Mouse (Mus musculus): ENCODE data around the gene Styxl1. TPM values are rescaled to one million over a fixed set of nuclear protein-coding genes. Genes with fewer than 3 reads are reported as not detected.

Gene Styxl1
- total RNA-seq (2021): under 1 TPM; 0.27 to 0.73 TPM
- long read RNA-seq, experiment 1, partial matches to known transcripts: 1 of 1 reads
- long read RNA-seq, experiment 1, other reads (novel, unspliced or antisense): 0 of 1 reads
- long read RNA-seq, experiment 2: 0 reads

DNA sequence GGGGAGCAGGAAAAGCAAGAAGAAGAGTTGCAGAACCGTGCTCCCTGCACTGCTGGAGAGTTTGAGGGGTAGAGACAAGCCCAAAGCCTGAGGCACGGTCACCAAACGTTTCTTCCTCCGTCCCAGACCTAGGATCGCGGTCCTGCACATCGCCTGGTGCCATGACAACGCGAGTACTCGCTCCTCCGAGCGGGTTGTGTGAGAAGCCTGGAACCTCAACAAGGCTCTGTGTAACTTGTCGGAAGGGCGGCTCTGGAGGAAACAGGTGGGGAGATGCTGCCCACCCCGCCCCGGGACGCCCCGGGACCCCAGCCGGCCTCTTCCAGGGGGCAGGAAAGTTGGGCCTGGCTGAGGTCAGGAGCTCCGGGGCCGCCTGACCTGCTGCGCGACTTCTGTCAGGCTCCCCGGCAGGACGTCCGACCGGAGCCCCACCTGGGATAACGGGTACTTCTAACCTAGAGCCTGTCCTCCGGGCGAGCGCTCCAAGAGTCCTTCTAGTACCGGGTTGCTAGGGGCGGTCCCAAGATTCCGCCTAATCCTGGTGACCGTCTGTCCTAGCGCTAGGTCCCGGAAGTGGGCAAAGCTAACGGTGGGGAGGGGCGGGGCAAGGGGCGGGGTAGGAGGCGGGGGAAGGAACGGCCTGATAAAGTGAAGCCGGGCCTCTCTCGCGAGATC is at the start of gene Styxl1:
Styxl1 (minus strand) TSS at position 590 of the 675 bp plus-strand sequence.
- no peak for DNase-seq

DNA sequence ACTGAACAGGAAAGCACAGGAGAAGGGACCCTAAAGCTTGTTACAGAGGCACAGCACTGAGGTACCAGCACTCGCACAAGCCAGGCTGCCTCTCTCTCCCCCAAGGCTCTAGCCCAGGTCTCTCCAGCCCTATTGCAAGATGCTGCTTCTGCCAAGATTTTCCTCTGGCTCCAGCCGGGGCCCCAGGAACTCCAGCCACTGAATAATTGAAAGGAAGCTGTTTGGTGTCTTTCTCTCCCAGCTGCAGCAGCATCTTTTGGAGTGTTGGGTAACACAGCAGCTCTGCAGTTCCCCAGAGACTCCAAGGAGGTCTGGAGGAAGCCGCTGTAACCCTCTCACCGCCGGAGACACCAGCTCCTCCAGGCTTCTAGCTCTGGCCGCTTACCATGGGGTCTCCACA is 48.0 kb upstream of the Styxl1 start:
- DNase-seq: no peak

DNA sequence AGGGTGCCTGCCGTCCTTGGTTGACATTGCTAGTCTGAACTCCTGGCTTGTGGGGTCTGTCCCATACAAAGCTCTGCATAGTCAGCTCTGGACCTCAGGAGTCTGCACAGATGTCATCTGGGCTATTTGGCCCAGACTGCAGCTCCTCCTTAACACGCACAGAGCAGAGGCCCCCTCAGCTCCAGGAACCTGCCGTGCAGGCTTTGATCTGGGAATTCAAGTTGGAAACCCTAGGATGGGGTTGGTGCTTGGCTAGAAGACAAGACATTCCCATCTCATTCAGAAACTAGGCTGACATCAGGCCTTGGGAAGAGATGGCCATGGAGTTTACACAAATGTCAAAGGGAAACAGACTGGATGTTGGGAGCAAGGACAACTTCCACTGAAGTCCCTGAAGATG is 46.3 kb upstream of the Styxl1 start:
- peak; percentile 20 for DNase-seq

DNA sequence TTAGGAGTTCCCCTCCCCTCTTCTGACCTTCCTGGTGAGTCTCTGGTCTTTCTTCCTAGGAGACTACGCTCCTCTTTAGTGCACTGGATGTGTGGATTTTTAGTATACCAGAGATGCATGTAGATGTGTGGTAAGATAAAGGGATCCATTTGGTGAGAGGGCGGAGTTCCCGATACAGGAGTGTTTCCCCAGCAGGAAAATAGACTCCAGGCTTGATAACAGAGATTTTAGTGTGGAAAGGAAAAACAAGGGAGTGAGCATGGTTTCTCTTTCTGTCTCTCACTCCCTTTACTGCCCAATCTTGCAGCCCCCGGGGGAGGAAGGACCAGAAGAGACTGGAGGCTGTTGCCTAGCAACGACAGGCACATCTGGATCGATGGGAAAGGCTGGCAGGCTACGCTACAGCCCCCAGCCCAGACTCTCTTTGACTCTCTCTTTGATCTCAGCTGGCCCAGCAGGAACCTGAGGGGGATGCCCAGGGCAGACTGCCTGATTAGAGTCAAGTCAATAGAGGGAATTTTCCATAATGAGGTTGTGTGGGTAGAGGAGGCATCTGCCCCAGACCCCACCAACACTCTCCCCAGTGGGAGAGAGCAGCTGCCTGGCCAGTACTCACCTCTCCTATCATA is 44.2 kb upstream of the Styxl1 start:
- DNase-seq: no peak

DNA sequence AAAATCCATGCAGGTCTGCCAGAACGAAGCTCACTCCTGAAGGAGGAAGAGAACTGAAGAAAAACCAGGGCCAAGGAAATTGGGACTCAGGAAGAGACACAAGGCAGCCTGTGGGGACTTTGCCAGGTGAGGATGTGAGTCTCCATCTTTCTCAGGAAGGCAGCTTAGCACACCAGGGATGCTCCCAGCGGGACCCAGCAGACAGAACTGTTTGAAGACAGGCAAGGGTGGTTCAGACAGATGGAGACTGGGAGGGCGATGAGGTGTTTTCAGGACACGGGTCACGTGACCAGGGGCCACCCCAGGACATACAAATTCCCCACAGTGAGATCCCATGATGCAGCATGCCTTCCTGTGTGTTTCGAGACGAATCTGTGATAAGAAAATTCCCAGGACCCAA is 40.3 kb upstream of the Styxl1 start:
- DNase-seq: no peak

DNA sequence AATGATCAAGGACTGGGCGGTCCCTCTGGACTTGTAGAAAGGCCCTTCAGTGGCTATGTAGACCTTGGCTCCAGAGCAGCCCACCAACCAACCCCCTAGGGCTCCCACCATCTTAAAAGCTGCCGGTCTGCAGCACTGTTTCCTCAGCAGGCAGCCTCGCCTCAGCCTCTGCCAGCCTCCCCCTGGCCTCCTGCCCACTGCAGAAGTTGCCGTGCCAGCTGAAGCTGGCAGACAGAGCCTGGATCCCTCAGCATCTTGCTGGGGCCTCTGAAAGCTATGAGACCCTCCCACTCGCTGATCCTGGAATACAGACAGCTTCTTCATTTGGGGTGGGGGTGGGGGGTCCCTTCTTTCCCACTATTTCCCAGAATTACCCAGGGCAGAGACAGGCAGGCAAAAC is 34.8 kb upstream of the Styxl1 start:
- peak; percentile 77 for DNase-seq

DNA sequence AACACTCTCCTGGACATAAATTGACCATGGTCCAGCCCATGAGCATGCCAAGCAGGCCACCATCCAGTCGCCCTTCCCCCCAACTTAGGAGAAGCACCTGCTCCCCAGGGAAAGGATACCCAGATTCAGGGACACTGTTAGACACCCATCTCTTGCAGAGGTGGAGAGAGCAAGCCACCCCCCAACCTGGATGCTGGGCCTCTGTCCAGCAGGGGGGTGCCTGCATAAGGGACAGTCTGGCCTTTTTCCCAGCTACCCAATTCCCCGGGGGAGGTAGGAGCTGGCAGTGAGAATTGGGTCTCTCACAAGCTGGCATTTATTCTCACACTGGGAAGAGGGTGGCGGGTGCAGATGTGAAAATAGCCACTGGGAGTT is 29.1 kb upstream of the Styxl1 start:
- DNase-seq: peak; percentile 33

DNA sequence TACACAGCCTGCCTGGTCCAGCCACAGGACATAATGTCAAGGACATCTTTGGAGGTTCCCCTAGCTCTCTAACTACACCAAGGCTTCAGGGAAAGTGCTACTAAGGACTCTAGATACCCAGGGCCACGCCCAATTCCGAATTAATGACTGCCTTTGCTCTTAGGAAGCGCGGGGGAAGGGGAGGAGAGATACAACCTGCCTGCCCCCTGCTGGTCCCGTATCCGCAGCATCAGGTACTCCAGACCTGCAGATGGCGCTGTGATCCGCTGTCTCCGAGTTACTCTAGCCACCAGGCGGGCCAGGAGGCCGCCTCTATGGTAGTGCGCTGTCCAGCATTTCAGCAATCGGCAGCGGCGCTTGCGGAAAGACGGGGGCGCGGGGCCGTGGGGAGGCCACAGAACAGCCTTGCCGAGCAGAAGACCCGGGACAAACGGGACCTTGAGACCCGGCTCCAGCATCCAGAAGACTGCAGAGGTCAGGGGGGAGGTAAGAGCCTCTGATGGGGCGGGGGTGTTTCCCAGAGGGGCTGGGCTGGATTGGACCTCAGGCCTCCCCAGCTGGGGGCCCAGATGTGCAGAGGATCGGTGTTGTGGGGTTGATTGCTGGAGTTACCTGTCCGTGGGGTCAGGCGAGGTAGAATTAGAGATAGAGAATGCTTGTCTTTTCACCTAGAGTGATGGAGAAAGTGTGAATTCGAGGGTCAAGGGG is 28.5 kb upstream of the Styxl1 start, which contains the start of gene Srrm3:
Srrm3 (plus strand) TSS at position 336 of the 708 bp plus-strand sequence.
- DNase-seq: peak; percentile 96

DNA sequence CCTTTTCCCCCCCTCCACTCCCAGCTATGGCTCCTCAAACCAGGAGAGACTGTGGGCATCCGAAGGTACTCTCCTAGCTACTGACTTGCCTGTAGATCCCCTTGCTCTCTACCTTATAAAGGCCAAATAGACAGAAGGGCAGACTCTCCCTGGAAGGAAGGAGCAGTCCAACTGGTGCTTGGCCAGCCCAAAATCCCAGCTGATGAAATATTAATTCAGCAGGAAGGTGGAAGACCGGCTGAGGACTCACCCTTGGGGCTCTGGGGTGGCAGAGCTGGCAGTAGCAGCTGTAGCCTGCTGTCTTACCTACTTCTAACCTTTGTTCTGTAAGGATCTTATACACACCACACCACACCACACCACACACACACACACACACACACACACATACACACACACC is 26.6 kb upstream of the Styxl1 start:
- DNase-seq: no peak

DNA sequence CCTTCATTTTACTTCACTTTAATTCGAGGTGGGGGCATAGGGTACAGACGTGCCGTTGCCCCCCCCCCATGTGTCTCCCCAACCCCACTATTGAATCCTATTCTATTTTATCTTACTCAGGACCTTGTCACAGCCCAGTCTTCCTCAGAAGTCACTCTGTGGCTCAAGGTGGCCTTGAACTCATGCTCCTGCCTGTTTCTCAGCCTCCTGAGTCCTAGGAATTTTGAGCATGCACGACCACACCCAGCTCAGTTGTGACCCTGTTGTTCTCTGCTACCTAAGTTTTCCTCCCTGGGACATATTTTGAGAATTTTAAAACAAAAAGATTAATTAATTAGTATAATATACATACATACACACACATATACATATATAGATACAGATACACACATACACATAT is 25.5 kb upstream of the Styxl1 start:
- DNase-seq: no peak

DNA sequence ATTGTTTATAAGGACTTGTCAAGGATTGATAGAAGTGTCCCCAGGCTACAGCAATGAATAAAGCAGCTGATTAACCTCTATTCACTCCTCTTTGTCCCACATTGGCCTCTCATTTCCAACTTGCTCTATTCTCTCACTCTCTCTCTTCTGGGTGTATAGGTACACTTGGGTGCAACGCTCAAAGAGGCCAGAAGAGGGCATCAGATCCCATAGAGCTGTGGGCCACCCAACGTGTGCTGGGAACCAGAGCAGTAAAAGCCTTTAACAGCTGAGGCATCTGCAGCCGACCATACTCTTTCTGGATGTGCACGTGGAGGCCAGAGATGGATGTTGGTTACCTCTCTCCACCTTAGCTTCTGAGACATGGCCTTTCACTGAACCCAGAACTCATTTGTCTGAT is 24.9 kb upstream of the Styxl1 start:
- no peak for DNase-seq

DNA sequence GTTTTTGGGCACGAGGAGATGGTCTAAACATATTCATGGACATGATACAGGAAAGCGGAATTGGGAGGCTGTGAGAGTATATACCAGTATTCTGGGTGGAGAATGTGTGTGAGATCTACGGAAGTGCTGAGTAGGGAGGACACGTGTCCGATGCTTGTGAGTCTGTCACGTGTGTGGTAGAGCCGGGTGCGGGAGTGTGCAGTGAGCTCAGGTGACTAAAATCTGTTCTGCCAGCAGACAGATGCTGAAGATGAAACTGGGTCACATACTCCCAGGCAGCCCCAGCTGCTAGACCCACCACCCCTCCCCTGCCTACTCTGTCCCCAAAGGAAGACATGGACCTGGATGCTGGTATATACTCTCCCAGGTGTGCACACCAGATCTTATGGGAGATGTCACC is 24.5 kb upstream of the Styxl1 start:
- DNase-seq: no peak

DNA sequence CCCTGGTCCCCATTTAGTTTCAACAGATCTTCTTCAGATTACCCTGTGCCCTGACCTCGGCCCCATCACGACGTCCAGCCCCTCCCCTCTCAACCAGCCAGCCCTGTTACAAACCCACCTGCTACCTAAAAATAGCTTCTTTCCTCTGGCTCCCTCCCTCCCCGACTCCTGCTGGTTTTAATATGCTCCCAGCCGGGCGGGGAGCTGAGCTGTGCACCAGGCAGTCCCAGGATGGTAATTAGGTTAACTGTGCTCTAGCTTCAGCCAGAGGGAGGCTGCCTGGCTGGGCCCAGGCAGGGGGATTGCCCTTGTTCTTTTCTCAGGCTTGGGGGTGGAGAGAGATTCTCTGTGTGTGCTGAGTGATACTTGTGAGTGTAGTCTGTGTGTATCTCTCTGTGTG is 22.7 kb upstream of the Styxl1 start:
- DNase-seq: no peak

DNA sequence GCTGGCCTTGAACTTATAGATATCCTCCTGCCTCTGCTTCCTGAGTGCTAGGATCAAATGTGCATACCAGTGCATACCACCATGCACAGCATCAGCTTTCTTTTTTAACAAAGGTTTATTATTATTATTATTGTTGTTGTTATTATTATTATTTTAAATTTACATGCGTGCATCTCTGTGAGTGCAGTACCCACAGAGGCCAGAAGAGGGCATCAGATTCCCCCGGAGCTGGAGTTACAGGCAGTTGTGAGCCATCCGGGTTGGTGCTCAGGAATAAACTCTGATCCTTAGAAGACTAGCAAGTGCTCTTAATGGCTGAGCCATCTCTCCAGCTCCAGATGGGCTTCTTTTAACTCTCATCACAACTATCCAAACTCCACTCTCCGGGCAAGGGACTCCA is 21.6 kb upstream of the Styxl1 start:
- DNase-seq: peak; percentile 23

DNA sequence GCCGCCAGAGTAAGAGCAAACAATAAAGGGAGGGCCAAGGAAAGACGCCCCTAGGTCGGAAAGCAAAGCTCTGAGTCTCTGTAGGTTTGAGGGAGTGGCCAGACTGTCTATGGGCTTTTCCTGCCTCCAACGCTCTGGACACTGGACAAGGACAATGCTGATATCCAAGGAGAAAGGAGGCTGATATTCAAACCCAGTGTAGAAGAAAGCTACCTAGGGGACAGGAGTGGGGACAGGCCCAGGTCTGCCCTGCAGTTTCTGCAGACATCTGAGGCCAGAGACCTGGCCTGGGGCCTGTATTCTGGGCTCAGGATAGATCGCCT is 16.6 kb upstream of the Styxl1 start:
- DNase-seq: no peak

DNA sequence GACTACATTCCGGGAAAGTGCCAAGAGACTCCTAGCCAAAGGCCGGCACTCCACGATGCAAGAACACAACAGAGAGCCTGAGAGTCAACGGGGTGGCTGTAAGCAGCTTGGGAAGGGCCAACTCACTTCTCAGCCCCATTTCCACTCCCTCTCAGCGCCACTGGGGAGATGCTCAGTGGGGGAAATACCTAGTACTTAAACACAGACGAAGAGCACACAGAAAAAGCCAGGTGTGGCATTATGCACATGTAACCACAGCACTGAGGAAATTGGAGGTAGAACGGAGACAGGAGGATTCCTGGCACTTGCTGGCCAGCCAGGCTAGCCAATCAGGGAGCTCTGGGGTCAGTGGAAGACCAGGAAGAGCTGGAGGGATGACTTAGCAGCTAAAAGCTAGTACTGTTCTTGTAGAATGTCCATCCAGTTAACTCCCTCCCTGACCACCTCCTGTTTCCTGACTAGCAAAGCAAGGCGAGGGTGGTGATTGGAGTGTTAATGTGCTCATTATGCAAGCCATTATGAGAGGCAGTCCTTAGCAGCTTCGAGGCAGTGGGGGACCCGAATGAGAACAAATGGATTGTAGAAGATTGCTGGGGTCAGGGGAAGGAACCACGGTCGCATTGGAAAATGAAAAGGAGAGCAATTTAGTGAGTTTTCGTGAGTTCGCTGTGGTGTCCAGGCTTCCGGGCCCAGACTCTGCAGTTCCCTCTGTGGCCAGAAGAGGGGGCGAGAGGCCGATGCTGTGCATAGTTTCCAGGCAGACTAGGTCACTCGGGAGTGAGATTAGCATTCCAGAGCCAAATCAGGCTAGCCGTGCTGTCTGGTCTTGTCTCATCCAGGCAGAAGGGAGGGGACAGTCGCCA is 16.0 kb upstream of the Styxl1 start:
- peak; percentile 96 for DNase-seq

DNA sequence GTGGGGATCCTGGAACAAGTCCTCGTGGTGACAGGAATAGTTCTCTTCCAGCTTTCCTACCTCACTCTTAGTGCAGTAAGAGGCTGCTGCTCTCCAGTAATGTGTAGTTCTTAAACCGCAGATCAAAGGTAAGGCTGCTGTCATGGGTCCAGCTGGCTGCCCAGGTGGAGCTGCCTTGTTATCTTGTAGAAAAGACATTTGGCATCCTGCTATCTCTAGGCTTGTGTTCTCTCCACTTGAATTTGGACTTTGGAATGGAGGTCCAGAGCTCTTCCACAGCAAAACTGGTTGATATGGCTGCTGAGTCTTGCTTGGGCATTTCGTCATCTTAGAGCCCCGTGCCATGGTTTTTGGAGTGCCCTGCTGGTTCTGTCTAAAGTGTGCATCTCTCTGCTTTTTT is 4.7 kb upstream of the Styxl1 start:
- DNase-seq: no peak

DNA sequence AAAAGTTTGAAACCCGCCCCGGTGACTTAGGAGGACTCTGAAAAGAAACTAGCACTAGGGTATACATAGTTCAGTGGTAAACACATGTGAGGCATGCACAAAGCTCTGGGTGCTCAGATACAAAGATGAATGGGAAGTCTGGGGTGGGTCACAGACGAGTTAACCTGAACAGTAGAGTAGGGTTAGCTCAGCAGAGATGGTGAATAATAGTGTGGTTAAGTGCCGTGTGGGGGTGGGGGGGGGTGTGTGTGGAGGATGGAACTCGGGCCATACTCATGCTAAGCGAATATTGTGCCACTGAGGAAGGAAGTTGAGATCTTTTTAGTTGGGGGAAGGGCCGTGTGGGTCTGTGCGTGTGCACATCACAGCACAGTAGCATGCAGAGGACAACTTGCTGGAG is 2.1 kb upstream of the Styxl1 start:
- no peak for DNase-seq

DNA sequence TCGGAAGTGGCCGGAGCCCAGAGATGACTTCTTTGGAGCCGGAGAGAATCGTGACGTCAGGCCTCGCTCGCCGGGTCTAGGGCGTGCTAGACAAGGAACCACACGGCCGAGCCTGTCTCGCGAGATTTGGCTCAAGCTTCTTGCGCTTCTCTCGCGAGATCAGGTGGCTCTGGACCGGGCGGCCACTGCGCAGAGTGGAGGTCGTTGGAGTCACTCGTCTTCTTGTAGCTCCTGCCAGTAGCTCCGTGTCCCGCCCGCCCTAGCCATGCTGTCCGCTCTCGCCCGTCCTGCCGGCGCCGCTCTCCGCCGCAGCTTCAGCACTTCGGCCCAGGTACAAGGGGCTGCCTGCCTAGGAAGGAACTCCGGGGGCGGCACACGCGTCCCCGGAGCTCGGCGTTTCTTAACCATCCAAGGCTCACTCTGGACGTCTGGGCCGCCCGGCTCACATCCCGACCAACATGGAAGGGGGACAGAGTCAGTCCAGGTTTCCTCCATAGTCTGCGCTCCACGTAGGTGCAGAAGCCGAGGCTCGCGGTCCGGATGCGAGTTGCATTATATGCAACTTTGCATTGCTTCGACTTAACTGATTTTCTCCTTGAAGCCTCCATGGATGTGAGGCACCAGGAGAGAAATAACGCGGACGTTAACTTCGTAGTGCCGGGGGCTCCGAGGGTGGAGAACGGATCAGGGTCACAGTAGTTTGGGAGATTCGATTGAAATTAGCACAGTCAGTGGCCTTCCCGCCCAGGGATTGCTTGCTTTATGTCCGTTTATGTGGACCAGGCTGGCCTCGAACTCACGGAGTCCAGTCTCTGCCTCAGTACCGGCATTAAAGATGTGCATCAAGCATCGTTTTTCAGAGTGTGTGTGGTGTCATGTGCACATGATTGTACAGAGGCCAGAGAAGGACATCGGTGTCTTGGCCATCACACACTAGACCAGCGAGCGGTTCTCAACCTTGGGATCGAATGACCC is 573 bp upstream of the Styxl1 start, which contains the start of gene Mdh2:
Mdh2 (plus strand) TSS at position 10 of the 975 bp plus-strand sequence.
- peak; percentile 99 for DNase-seq

DNA sequence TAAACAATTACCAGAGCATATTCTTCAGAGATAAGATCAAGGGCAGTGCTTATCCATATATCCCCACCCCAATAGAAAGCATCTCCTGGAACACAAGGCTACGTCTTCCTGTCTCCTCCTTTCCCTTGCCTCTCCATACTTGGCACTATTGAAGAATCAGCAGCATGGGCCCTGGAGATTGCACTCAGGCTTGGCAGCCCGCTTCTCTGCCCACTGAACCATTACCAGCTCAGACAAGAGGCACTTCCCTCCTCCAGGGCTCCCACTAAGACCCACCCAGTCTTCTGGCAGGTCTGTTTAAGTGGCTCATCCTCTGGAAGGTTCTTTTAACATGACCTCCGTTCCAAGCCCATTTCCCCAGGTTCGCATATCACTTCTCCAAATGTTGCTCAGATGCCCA is 1.6 kb downstream of the Styxl1 start:
- no peak for DNase-seq

DNA sequence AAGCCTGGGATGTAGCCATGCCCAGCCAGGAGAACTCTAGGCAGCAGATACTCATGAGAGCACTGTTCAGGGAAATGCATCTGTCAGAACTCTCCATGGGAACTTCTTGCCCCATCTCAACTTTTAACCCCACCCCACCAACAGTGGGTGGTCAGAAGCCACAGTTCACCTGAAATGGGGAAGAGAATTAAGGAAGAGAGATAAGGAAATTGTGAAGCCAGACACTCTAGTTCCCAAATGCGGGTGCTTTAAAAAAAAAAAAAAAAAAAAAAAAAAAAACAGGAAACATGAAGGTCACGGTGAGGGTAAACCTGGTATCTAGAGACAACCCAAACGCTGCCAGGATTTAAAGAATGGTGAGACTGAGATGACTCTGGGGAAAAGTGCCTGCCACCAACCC is 5.7 kb downstream of the Styxl1 start:
- no peak for DNase-seq

All from adrenal gland, postnatal 10 days (tissue).